Mouse (Mus musculus) liver, embryonic 13.5 days (tissue): ENCODE data around the gene Me1. TPM values are rescaled to one million over a fixed set of nuclear protein-coding genes. Genes with fewer than 3 reads are reported as not detected.

ENCODE experiments used
- ATAC-seq: fragments of 200-750 bp; cut with Nextera tagmentation; 2 replicates; pipeline ENCODE4 v1.8.0; 2017; ENCODE audit warnings: low read depth, mild to moderate bottlenecking, moderate number of reproducible peaks, moderate library complexity
- DNase-seq: peaks from one replicate; pipeline ENCODE4 v3.0.0; 2022
- H3K27ac ChIP-seq: fragments of 300-500 bp; sonication (generic); 2 replicates; pipeline ENCODE4 v1.5.1; 2015; ENCODE audit warnings: moderate library complexity, mild to moderate bottlenecking, inconsistent platforms
- H3K27me3 ChIP-seq: fragments of 300-500 bp; sonication (generic); 2 replicates; pipeline ENCODE4 v1.6.1; 2015; ENCODE audit warnings: mild to moderate bottlenecking, inconsistent platforms
- H3K36me3 ChIP-seq: fragments of 300-500 bp; sonication (generic); 2 replicates; pipeline ENCODE4 v1.6.1; 2015; ENCODE audit warnings: mild to moderate bottlenecking, inconsistent platforms
- H3K4me1 ChIP-seq: fragments of 300-500 bp; sonication (generic); replicated peaks from 2 replicates; pipeline ENCODE4 v1.6.1; 2015; ENCODE audit warnings: inconsistent platforms
- H3K4me2 ChIP-seq: fragments of 300-500 bp; sonication (generic); 2 replicates; pipeline ENCODE4 v1.6.1; 2015; ENCODE audit warnings: inconsistent platforms, mild to moderate bottlenecking, moderate library complexity
- H3K4me3 ChIP-seq: fragments of 300-500 bp; sonication (generic); replicated peaks from 2 replicates; pipeline ENCODE4 v1.5.1; 2015; ENCODE audit warnings: mild to moderate bottlenecking, inconsistent platforms
- H3K9ac ChIP-seq: fragments of 300-500 bp; sonication (generic); 2 replicates; pipeline ENCODE4 v1.6.1; 2015; ENCODE audit warnings: mild to moderate bottlenecking, inconsistent platforms
- H3K9me3 ChIP-seq: fragments of 300-500 bp; sonication (generic); replicated peaks from 2 replicates; pipeline ENCODE4 v1.6.1; 2016; ENCODE audit warnings: inconsistent platforms
- WGBS: fragments of 180-500 bp; shearing (Covaris S2); methylation state at CpG from one replicate; pipeline ENCODE4 v1.1.7; 2015; ENCODE audit not compliant: insufficient replicate concordance; 5-methylcytosine and 5-hydroxymethylcytosine counted together
- polyA plus RNA-seq: library from polyadenylated mRNA; unstranded; fragments of >200 nt; fragmentation: Nextera tagmentation; extraction: Ambion mirVana; gene quantifications from 2 replicates; pipeline ENCODE4 v1.2.1, GENCODE M21; 2015

The Me1 gene
- polyA plus RNA-seq, 1 experiment from 2014 or later: 4.3 TPM

DNA sequence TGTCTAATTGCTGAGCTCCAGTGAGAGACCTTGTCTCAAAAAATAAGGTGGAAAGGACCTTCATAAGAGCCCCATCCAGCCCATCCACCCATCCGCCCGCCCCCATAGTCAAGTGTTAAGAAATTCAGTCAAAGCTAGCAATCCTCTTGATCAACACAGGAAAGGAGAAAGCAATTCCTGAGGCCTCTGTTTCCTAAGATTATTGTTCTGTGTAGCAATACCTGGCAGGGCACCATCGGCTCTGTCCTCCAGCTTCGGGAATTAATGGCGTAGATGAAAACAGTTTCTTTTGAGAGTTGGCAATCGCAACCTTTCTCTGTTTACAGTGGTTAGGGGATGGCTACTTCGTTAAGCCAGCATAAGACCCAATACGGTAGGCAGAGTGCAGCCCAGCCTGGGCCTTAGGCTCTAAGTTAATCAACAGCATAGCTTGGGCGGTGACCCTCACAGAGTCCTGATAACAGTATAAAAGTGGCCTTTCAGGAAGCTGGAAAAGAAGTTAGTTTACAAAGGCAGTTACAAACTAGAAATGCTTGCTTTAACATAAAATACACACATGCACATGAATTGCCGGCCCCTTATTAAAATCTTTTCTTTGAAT is 32.6 kb upstream of the Me1 start:
- H3K9me3 ChIP-seq: no peaks in the 10 kb centered on the region
- no peak for ATAC-seq
- no peak overlapping the region for H3K9ac ChIP-seq
- H3K4me3 ChIP-seq: no peak overlapping the region
- no peak overlapping the region for H3K4me2 ChIP-seq
- no peak for DNase-seq
- H3K4me1 ChIP-seq: no peaks in the 10 kb centered on the region
- H3K27me3 ChIP-seq: no peaks in the 10 kb centered on the region
- H3K27ac ChIP-seq: no peak overlapping the region
- WGBS: 63% methylated on average over 10 of the region's 10 CpGs
- no peaks in the 10 kb centered on the region for H3K36me3 ChIP-seq

DNA sequence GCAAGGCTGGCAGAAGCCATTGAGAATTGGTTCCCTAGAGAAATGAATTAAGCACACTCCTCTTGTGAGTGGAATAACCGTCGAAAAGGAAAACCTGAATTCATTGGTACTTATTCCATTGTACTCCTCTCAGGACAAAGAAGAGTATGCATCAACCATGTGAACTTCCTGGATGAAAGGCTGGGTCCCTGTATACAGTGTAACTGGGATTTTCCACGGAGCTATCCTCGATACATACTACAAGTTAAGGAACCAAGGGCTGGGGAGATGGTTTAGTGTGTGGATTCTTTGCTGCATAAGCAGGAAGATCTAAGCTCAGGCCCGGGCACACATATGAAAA is 30.6 kb upstream of the Me1 start:
- no peak for DNase-seq
- WGBS: 70% methylated on average over 5 of the region's 5 CpGs
- H3K4me3 ChIP-seq: no peak overlapping the region
- H3K4me1 ChIP-seq: no peaks in the 10 kb centered on the region
- no peak overlapping the region for H3K9ac ChIP-seq
- no peaks in the 10 kb centered on the region for H3K27me3 ChIP-seq
- no peak overlapping the region for H3K4me2 ChIP-seq
- H3K9me3 ChIP-seq: no peaks in the 10 kb centered on the region
- no peak for ATAC-seq
- no peak overlapping the region for H3K27ac ChIP-seq
- H3K36me3 ChIP-seq: no peaks in the 10 kb centered on the region

DNA sequence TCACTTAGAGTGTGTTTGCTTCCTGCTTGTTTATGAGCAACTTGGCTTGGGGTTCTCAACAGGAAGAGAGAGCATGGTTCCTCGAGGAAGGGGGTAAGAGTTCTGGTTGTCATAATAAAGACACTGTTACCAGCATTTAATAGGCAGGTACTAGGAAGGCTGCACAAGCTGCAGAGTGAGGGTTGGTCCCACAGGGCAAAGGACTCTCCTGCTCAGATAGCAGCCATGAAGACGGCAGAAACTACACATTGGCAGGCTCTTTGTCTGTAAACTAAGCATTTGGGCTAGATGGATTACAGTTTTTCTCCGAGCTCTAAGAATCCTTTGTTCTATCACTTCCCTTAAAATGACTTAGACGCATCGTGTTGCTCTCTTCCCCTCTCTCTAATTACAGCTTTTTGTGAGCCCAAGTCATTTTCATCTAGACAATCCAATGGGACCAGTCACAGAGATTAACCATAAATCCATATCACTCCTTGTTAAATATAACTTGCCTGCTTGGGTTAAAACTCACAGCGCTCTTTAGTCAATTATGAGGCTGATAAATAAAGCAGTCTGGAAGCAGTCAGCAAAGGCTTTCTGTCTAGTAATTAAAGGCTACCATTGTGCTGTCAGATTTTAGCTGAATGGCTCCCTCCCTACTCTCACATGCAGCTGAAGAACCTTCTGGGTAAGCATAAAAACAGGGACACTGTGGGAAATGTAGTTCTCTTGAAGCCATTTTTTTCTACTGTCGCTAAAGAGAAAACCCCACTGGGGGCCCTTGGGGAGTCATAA is 30.0 kb upstream of the Me1 start:
- 62% methylated on average over 7 of the region's 7 CpGs for WGBS
- no peak overlapping the region for H3K27ac ChIP-seq
- ATAC-seq: no peak

DNA sequence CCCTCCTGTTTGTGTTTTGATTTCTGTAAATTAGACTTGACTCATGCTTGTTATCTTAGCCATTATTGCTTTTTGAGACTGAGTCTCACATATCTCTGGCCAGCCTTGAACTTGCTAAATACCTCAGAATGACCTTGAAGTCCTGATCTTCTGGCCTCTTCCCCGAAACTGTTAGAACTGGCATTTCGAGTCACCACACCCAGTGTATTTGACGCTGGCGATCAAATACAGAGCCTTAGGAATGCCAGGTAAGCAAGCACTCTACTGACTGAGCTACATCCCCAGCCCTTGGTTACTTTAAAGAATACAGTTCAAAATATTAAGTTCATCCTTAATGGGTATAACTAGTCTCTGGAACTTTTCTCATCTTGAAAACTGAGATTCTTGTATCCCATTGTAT is 29.3 kb upstream of the Me1 start:
- no peak for DNase-seq
- Histone ChIP-seq H3K27me3 (no peaks in the 10 kb centered on the region), H3K9me3 (no peaks in the 10 kb centered on the region), H3K4me3 (no peak overlapping the region), H3K36me3 (no peaks in the 10 kb centered on the region), H3K4me1 (no peaks in the 10 kb centered on the region), H3K9ac (no peak overlapping the region), H3K27ac (no peak overlapping the region), H3K4me2 (no peak overlapping the region)
- 69% methylated on average over 4 of the region's 4 CpGs for WGBS
- no peak for ATAC-seq

More for the DNA sequence above, 30.0 kb upstream of the Me1 start:
- Histone ChIP-seq H3K9ac (no peak overlapping the region), H3K9me3 (no peaks in the 10 kb centered on the region), H3K36me3 (no peaks in the 10 kb centered on the region), H3K27me3 (no peaks in the 10 kb centered on the region), H3K4me3 (no peak overlapping the region), H3K4me2 (no peak overlapping the region), H3K4me1 (no peaks in the 10 kb centered on the region)
- no peak for DNase-seq

DNA sequence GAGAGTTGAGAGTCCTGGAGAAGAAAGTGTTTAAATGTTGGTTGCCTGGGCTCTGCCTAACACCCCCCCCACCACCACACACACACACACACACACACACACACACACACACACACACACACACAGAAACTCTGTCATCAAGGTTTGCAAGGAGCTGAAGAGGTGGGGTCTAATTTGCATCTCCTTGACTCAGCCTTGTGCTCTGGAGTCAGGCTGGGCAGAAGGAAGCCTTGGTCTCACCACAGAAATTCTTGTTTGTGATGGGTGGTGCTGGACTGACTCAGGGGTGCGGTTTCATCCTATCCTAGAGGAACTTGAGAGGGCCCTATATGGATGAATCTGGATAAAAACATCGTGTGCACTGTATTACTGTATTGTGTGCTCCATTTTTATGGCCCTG is 25.0 kb upstream of the Me1 start:
- WGBS: 44% methylated on average over 2 of the region's 2 CpGs
- no peaks in the 10 kb centered on the region for H3K27me3 ChIP-seq
- H3K27ac ChIP-seq: no peak overlapping the region
- no peak overlapping the region for H3K4me3 ChIP-seq
- no peak overlapping the region for H3K4me2 ChIP-seq
- H3K9me3 ChIP-seq: no peaks in the 10 kb centered on the region
- no peak overlapping the region for H3K9ac ChIP-seq
- no peaks in the 10 kb centered on the region for H3K36me3 ChIP-seq
- ATAC-seq (no peak), DNase-seq (no peak)
- H3K4me1 ChIP-seq: no peaks in the 10 kb centered on the region

DNA sequence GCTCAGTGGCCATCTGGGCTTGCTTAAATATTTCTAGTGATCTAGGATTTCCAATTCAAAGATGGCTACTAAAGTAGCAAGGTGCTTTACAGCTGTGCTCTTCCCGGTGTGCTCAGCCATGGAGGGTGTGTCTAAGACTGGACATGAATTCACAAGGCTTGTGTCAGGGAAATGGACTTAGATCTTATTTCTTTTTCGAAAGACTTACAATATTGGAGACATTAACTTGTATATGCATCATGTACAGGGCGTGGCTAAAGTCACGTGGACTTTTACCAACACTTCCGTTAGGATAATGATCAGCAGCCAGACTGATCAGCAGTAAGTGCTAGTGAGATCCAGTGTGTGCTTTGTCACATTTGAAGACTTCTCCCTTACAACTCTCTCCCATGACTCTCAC is 24.5 kb upstream of the Me1 start:
- DNase-seq: no peak
- no peak overlapping the region for H3K4me2 ChIP-seq
- ATAC-seq: no peak
- H3K4me3 ChIP-seq: no peak overlapping the region
- H3K36me3 ChIP-seq: no peaks in the 10 kb centered on the region
- H3K27ac ChIP-seq: no peak overlapping the region
- 61% methylated on average over 5 of the region's 5 CpGs for WGBS
- H3K4me1 ChIP-seq: no peaks in the 10 kb centered on the region
- no peaks in the 10 kb centered on the region for H3K9me3 ChIP-seq
- no peak overlapping the region for H3K9ac ChIP-seq
- H3K27me3 ChIP-seq: no peaks in the 10 kb centered on the region

DNA sequence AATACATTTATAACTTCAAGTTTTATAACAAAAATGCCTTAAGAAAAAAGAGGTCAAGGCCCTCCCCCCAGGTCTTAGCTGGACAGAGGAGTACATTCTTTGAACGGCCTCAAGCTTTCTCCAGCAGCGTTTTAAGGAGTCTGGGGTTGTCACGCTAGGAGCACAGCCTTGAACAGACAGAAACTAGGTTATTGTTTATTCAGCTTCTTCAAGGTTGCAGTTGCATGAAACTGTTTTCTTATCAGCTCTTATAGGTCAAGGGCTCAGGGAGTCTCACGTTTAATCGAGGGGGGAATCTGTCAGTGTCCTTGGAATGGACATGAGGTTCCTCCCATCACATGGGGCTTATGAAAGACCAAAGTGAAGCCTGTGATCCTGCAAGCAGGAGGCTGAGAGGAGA is 21.4 kb upstream of the Me1 start:
- no peak overlapping the region for H3K9ac ChIP-seq
- no peak overlapping the region for H3K4me3 ChIP-seq
- H3K27ac ChIP-seq: no peak overlapping the region
- WGBS: 63% methylated on average over 5 of the region's 5 CpGs
- H3K4me1 ChIP-seq: no peaks in the 10 kb centered on the region
- no peak overlapping the region for H3K4me2 ChIP-seq
- no peak for DNase-seq
- H3K27me3 ChIP-seq: no peaks in the 10 kb centered on the region
- no peaks in the 10 kb centered on the region for H3K36me3 ChIP-seq
- ATAC-seq: no peak
- no peaks in the 10 kb centered on the region for H3K9me3 ChIP-seq

DNA sequence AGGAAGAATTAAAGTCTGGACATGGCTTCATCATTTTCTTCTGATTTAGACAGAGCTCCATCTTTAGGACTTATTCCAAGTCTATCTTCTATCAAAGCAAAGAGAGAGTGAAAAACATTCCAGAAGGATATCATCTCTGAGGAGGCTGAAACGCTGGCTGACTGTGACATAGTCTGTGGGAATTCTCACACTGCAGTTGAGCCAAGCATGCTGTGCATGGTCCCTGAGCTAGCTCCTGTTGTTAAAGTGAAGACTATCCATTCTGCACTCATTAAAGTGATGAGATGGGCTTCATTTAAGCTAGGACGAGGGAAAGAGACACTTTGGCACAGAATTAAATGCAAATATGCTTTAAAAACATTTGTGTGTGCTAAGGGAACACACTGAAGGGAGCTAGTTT is 20.8 kb upstream of the Me1 start:
- Histone ChIP-seq H3K4me1 (no peaks in the 10 kb centered on the region), H3K36me3 (no peaks in the 10 kb centered on the region), H3K4me3 (no peak overlapping the region), H3K27ac (no peak overlapping the region), H3K4me2 (no peak overlapping the region), H3K9ac (no peak overlapping the region), H3K9me3 (no peaks in the 10 kb centered on the region), H3K27me3 (no peaks in the 10 kb centered on the region)
- ATAC-seq (no peak), DNase-seq (no peak)
- 24% methylated on average over 2 of the region's 2 CpGs for WGBS

DNA sequence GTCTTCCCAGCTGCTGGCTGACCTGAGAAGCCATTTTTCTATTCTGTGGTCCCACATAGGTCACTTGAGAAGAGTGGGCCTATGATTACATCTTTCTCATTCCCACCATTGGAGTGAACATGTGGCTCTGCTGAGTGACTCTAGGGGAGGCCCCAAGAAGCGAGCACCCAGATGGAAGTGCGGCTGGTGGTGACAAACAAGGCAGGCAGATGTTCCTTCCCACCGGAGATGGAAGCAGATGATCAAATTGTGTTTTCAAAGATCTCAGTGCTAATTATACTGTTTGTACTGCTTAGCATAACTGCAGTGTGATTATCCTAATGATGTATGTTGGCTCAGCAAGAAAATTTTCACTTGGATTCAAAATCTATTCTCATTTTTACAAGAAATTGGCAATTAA is 18.3 kb upstream of the Me1 start:
- no peak for DNase-seq
- Histone ChIP-seq H3K9ac (no peak overlapping the region), H3K4me2 (no peak overlapping the region), H3K9me3 (no peaks in the 10 kb centered on the region), H3K36me3 (no peaks in the 10 kb centered on the region), H3K27me3 (no peaks in the 10 kb centered on the region), H3K4me3 (no peak overlapping the region), H3K4me1 (no peaks in the 10 kb centered on the region), H3K27ac (no peak overlapping the region)
- no peak for ATAC-seq
- WGBS: 64% methylated on average over 3 of the region's 3 CpGs

DNA sequence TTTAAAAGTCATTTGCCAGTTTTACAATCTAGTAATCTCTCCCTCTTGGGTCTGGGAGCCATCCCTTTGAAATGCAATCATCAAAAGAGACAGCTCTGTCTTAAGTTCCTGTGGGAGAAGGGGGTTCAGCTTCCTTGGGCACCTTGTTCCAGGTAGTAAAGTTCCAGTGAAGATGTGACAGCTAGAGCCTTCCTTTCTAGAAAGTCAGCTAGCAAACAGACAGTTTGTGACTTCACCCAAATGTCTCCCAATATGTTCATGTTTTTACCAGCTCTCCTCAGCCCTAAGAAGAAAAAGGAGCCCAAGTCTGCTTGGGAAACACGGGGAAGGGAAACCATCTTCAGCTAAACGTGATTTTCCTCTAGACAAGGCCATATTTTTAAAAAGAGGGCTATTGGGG is 16.9 kb upstream of the Me1 start:
- Histone ChIP-seq H3K4me1 (no peaks in the 10 kb centered on the region), H3K9me3 (no peaks in the 10 kb centered on the region), H3K27ac (no peak overlapping the region), H3K27me3 (no peaks in the 10 kb centered on the region), H3K4me3 (no peak overlapping the region), H3K4me2 (no peak overlapping the region), H3K36me3 (no peaks in the 10 kb centered on the region), H3K9ac (no peak overlapping the region)
- WGBS: 46% methylated on average over 2 of the region's 2 CpGs
- DNase-seq (no peak), ATAC-seq (no peak)

DNA sequence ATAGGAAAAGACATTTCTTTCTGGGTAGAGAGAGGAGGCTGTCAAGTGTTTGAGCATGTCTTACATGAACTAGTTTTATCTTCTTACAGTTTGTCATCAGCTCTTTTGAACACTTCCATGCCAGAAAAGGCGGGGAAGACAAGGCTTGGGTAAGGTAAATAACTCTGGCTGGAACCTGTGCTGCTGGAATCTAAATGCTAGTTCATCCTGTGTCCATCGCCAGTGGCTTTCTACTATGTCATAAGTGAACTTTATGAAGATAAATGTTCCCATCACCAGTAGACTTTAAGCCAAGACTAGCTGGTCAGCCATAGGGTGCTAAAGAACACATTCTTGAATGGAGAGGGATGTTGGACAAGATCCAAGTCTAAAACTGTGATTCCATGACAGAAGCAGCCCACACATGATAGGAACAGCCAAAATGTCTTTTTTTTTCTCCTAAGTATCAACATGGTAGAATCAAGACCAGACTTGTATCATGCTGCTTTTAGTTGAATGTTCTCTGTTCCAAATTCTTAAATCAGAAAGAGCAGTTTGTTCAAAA is 14.4 kb upstream of the Me1 start:
- DNase-seq (no peak), ATAC-seq (no peak)
- no peaks in the 10 kb centered on the region for H3K27me3 ChIP-seq
- H3K9ac ChIP-seq: no peak overlapping the region
- no peak overlapping the region for H3K27ac ChIP-seq
- H3K9me3 ChIP-seq: no peaks in the 10 kb centered on the region
- H3K4me3 ChIP-seq: no peak overlapping the region
- H3K4me1 ChIP-seq: no peaks in the 10 kb centered on the region
- no peak overlapping the region for H3K4me2 ChIP-seq
- no peaks in the 10 kb centered on the region for H3K36me3 ChIP-seq
- 57% methylated on average over 2 of the region's 2 CpGs for whole genome bisulfite sequencing

DNA sequence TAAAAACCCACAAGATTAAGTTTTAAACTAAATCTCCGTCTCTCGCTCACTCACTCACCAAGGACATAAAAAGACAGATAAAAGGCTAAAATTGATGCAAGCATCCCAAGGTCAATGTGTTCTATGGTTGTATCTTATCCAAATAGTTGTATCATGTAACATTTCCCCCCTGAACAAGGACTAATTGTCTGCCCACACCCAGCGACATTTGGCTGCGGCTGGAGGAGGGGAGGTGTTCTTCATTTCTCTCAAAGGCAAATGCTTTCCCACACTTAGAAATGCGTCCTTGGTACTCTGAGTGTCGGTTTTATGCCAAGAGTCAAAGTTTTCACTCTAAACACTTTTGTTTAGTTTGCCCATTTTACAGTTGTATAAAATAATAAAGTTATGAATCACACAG is 13.2 kb upstream of the Me1 start:
- H3K27ac ChIP-seq: no peak overlapping the region
- no peaks in the 10 kb centered on the region for H3K27me3 ChIP-seq
- H3K9me3 ChIP-seq: no peaks in the 10 kb centered on the region
- ATAC-seq (no peak), DNase-seq (no peak)
- WGBS: 59% methylated on average over 6 of the region's 6 CpGs
- H3K9ac ChIP-seq: no peak overlapping the region
- H3K4me1 ChIP-seq: no peaks in the 10 kb centered on the region
- no peaks in the 10 kb centered on the region for H3K36me3 ChIP-seq
- H3K4me2 ChIP-seq: no peak overlapping the region
- H3K4me3 ChIP-seq: no peak overlapping the region
